Mouse (Mus musculus) ES-Bruce4 (cell line): ENCODE measurements around the gene Stard9. TPM values are rescaled to one million over a fixed set of nuclear protein-coding genes. Genes with fewer than 3 reads are reported as not detected.

Experiments
- H3K27ac ChIP-seq: 2 replicates; pipeline ENCODE4 v1.5.1; 2012; ENCODE audit warnings: low read length, inconsistent platforms; ENCODE audit not compliant: insufficient read depth
- H3K27me3 ChIP-seq: 2 replicates; pipeline ENCODE4 v1.6.1; 2012; ENCODE audit warnings: mild to moderate bottlenecking, low read length, inconsistent platforms; ENCODE audit not compliant: control insufficient read depth, poor library complexity, insufficient read depth, severe bottlenecking
- H3K36me3 ChIP-seq: 2 replicates; pipeline ENCODE4 v1.6.1; 2012; ENCODE audit warnings: inconsistent platforms, mild to moderate bottlenecking, low read length, moderate library complexity; ENCODE audit not compliant: control insufficient read depth, poor library complexity, insufficient read depth, severe bottlenecking
- H3K4me1 ChIP-seq: one replicate; pipeline ENCODE4 v1.8.1; 2011; ENCODE audit warnings: low read length; ENCODE audit not compliant: control insufficient read depth, insufficient read depth
- H3K4me3 ChIP-seq: 2 replicates; pipeline ENCODE4 v1.5.1; 2011; ENCODE audit warnings: low read depth, mild to moderate bottlenecking, low read length
- H3K9ac ChIP-seq: 2 replicates; pipeline ENCODE4 v1.6.1; 2012; ENCODE audit warnings: low read depth, mild to moderate bottlenecking, inconsistent platforms; ENCODE audit not compliant: poor library complexity, severe bottlenecking
- H3K9me3 ChIP-seq: replicated peaks from 2 replicates; pipeline ENCODE4 v1.6.1; 2012; ENCODE audit warnings: mild to moderate bottlenecking, low read length, inconsistent platforms; ENCODE audit not compliant: control insufficient read depth, poor library complexity, insufficient read depth, severe bottlenecking
- CTCF ChIP-seq: IDR thresholded peaks from one replicate; pipeline ENCODE4 v1.8.1; 2011; ENCODE audit warnings: low read depth, low read length
- EP300 ChIP-seq: IDR thresholded peaks from 2 replicates; pipeline ENCODE4 v1.6.1; 2011; ENCODE audit warnings: low read depth, low read length; ENCODE audit not compliant: insufficient read depth
- POLR2A ChIP-seq: IDR thresholded peaks from one replicate; pipeline ENCODE4 v1.8.1; 2011; ENCODE audit warnings: low read length; ENCODE audit not compliant: insufficient read depth
- polyA plus RNA-seq: library from polyadenylated mRNA; stranded (reverse); fragments of >200 nt; gene quantifications from 2 replicates; pipeline ENCODE4 v1.2.4, GENCODE M21; 2011; ENCODE audit warnings: low read depth; ENCODE audit not compliant: missing spikeins, insufficient read depth, insufficient read length

The Stard9 gene
- polyA plus RNA-seq, 1 experiment: 4.0 TPM

GRCm38 (mm10) chr2:120630246-120630645 is 1.3 kb downstream of the Stard9 start:
- peaks cover 12% of the 10 kb centered on the region for H3K9me3 ChIP-seq
- no peaks in the 10 kb centered on the region for H3K27me3 ChIP-seq
- no peak overlapping the region for H3K4me3 ChIP-seq
- no peak overlapping the region for H3K9ac ChIP-seq
- no peaks in the 10 kb centered on the region; the same call in 1 of the 2 replicates for H3K36me3 ChIP-seq
- peaks cover 2% of the 10 kb centered on the region for H3K4me1 ChIP-seq
- H3K27ac ChIP-seq: no peak overlapping the region
- TF ChIP-seq CTCF (no peak), EP300 (no peak), POLR2A (no peak)

DNA sequence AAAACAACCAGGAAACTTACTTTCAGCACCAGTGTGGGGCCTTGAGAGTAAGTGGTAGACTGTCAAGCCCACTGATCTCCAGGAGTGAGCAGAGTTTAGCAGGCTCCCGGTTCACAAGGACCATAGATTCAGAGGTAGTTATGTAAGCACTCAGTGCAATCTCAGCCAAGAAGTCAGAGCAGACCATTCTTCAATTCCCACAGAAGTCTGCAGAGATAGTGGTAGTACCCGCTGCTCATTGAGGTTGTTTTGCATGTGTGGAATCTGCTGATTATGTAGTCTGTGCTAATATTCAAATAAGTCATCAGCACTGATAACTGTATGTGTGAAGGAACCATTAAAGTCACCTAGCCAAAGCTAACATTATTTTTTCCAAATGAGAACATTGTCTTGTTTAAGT is 1.7 kb downstream of the Stard9 start:
- H3K27ac ChIP-seq: no peak overlapping the region
- peaks cover 17% of the 10 kb centered on the region for H3K9me3 ChIP-seq
- H3K4me1 ChIP-seq: peaks cover 2% of the 10 kb centered on the region
- no peak overlapping the region for H3K4me3 ChIP-seq
- no peaks in the 10 kb centered on the region; the same call in 1 of the 2 replicates for H3K36me3 ChIP-seq
- H3K27me3 ChIP-seq: no peaks in the 10 kb centered on the region
- no peak overlapping the region for H3K9ac ChIP-seq
- TF ChIP-seq EP300 (no peak), POLR2A (no peak), CTCF (no peak)

GRCm38 (mm10) chr2:120631521-120631920 is 2.6 kb downstream of the Stard9 start:
- Histone ChIP-seq H3K4me3 (no peak overlapping the region), H3K9me3 (peaks cover 20% of the 10 kb centered on the region), H3K36me3 (no peaks in the 10 kb centered on the region; the same call in 1 of the 2 replicates), H3K9ac (no peak overlapping the region), H3K27ac (no peak overlapping the region), H3K27me3 (no peaks in the 10 kb centered on the region), H3K4me1 (peaks cover 2% of the 10 kb centered on the region)
- TF ChIP-seq POLR2A (no peak), CTCF (no peak), EP300 (no peak)

DNA sequence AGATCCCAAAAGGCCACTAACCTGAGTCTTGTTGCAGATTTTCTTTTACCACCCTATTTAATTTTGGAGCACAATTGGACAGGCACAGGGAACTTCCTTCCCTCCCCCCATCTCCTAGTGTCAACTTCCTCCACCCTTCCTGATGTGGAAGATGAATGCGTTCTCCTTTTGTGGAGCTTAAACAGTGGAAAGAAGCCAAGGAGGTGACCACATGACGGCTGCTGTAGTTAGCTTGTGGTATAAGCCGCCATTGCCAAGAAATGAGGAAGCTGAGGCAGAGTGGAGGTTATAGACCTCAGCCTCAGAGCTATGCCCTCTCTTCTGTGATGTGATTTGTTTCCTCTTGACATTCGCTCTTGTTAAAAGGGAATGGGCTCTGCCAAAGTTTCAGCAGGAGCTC is 3.0 kb downstream of the Stard9 start:
- H3K27ac ChIP-seq: no peak overlapping the region
- H3K4me3 ChIP-seq: no peak overlapping the region
- no peak for TF ChIP-seq EP300
- peaks cover 2% of the 10 kb centered on the region for H3K4me1 ChIP-seq
- no peaks in the 10 kb centered on the region for H3K27me3 ChIP-seq
- H3K9me3 ChIP-seq: peaks cover 20% of the 10 kb centered on the region
- no peaks in the 10 kb centered on the region; the same call in 1 of the 2 replicates for H3K36me3 ChIP-seq
- no peak overlapping the region for H3K9ac ChIP-seq

GRCm38 (mm10) chr2:120640835-120641234 is 11.9 kb downstream of the Stard9 start:
- no peak overlapping the region for H3K27ac ChIP-seq
- H3K27me3 ChIP-seq: no peaks in the 10 kb centered on the region
- peaks cover 22% of the 10 kb centered on the region for H3K9me3 ChIP-seq
- H3K36me3 ChIP-seq: no peaks in the 10 kb centered on the region; the same call in 1 of the 2 replicates
- TF ChIP-seq POLR2A (no peak), CTCF (no peak), EP300 (no peak)
- H3K9ac ChIP-seq: no peak overlapping the region
- no peak overlapping the region for H3K4me3 ChIP-seq
- H3K4me1 ChIP-seq: no peaks in the 10 kb centered on the region

DNA sequence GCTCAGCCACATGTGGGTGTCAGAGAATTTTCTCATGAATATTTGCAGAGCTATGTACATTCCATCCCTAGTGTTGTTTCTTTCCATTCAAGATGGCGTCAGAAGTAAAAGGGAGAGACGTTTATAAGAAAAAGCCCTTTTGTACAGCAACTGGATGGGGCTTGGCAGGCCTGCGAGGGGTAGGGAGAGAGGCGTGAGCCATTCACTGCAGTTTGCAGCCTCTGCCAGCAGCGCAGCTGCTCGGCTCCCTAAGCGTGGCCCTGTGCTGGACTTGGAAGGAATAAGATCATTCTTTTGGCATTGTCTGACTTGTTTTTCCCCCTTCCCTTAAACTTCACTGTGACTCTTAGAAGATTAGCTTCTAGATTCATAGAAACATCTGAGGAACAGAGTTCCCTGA is 14.9 kb downstream of the Stard9 start:
- Histone ChIP-seq H3K4me3 (no peak overlapping the region), H3K4me1 (no peaks in the 10 kb centered on the region), H3K9ac (no peak overlapping the region), H3K9me3 (peaks cover 20% of the 10 kb centered on the region), H3K27me3 (no peaks in the 10 kb centered on the region), H3K27ac (no peak overlapping the region), H3K36me3 (no peaks in the 10 kb centered on the region; the same call in 1 of the 2 replicates)
- TF ChIP-seq POLR2A (no peak), EP300 (no peak), CTCF (no peak)
